Mouse (Mus musculus) cerebellum, adult 2 months (tissue): ENCODE data around the gene Pik3ca. TPM values are rescaled to one million over a fixed set of nuclear protein-coding genes. Genes with fewer than 3 reads are reported as not detected.

ENCODE experiments used
- DNase-seq, 2 experiments: peaks; one replicate each; pipeline ENCODE4 v3.0.0; 2021
- H3K27ac ChIP-seq: fragments of 200-500 bp; 2 replicates; pipeline ENCODE4 v1.5.1; 2012; ENCODE audit warnings: low read length, control low read depth, inconsistent platforms; ENCODE audit not compliant: insufficient read depth
- H3K27me3 ChIP-seq: fragments of 200-500 bp; 2 replicates; pipeline ENCODE4 v1.6.1; 2012; ENCODE audit warnings: inconsistent platforms, mild to moderate bottlenecking, low read length, moderate library complexity; ENCODE audit not compliant: control insufficient read depth, insufficient read depth
- H3K4me1 ChIP-seq: fragments of 200-500 bp; 2 replicates; pipeline ENCODE4 v1.6.1; 2011; ENCODE audit warnings: low read length; ENCODE audit not compliant: control insufficient read depth, insufficient read depth
- H3K4me3 ChIP-seq: fragments of 200-500 bp; replicated peaks from 2 replicates; pipeline ENCODE3; 2011; ENCODE audit warnings: mild to moderate bottlenecking, low read depth, low read length, control low read depth; ENCODE audit not compliant: insufficient read depth
- CTCF ChIP-seq: fragments of 200-500 bp; IDR thresholded peaks from 2 replicates; pipeline ENCODE4 v1.5.1; 2011; ENCODE audit warnings: low read depth, mild to moderate bottlenecking, control low read depth, low read length, moderate library complexity, borderline replicate concordance; ENCODE audit not compliant: insufficient read depth
- POLR2A ChIP-seq: fragments of 200-500 bp; IDR thresholded peaks from 2 replicates; pipeline ENCODE4 v1.6.1; 2011; ENCODE audit warnings: low read length, control low read depth, borderline replicate concordance; ENCODE audit not compliant: insufficient read depth
- WGBS: fragments of 180-500 bp; shearing (Covaris S2); methylation state at CpG from one replicate; pipeline ENCODE4 v1.1.7; 2018; 5-methylcytosine and 5-hydroxymethylcytosine counted together
- polyA plus RNA-seq: library from polyadenylated mRNA; depleted of rRNA; stranded (reverse); fragments of >200 nt; gene quantifications from 2 replicates; pipeline ENCODE4 v1.2.3, GENCODE M21; 2012

Gene Pik3ca
- polyA plus RNA-seq, 1 experiment: 29.7 TPM

GRCm38 (mm10) chr3:32496711-32497070 lies 99.2 kb downstream of the Pik3ca start:
- no peak overlapping the region for H3K4me3 ChIP-seq
- H3K4me1 ChIP-seq: no peaks in the 10 kb centered on the region; the same call in 1 of the 2 replicates
- H3K27ac ChIP-seq: no peak overlapping the region
- 91% methylated on average over 1 of the region's 1 CpGs for WGBS
- no peak for DNase-seq
- TF ChIP-seq CTCF (no peak), POLR2A (no peak)
- no peaks in the 10 kb centered on the region for H3K27me3 ChIP-seq

- Histone ChIP-seq H3K4me1 (no peaks in the 10 kb centered on the region), H3K4me3 (no peak overlapping the region), H3K27me3 (no peaks in the 10 kb centered on the region), H3K27ac (no peak overlapping the region)
- WGBS: 92% methylated on average over 2 of the region's 2 CpGs
- DNase-seq: no peak
- no peak for TF ChIP-seq CTCF
- no peak for TF ChIP-seq POLR2A
These were observed 102.9 kb downstream of the Pik3ca start for GRCm38 (mm10) chr3:32500346-32500745.

GRCm38 (mm10) chr3:32505841-32506240 lies 108.4 kb downstream of the Pik3ca start:
- Histone ChIP-seq H3K4me3 (no peak overlapping the region), H3K27ac (no peak overlapping the region), H3K27me3 (no peaks in the 10 kb centered on the region), H3K4me1 (peaks cover 3% of the 10 kb centered on the region; the same call in 1 of the 2 replicates)
- no peak for TF ChIP-seq CTCF
- no peak for TF ChIP-seq POLR2A
- 79% methylated on average over 3 of the region's 3 CpGs for WGBS
- no peak for DNase-seq

GRCm38 (mm10) chr3:32506366-32507225 lies 109.1 kb downstream of the Pik3ca start:
- no peaks in the 10 kb centered on the region for H3K27me3 ChIP-seq
- DNase-seq: no peak
- H3K27ac ChIP-seq: no peak overlapping the region
- H3K4me3 ChIP-seq: no peak overlapping the region
- 56% methylated on average over 11 of the region's 11 CpGs for WGBS
- TF ChIP-seq POLR2A: no peak
- no peak for TF ChIP-seq CTCF
- peaks cover 3% of the 10 kb centered on the region; the same call in 1 of the 2 replicates for H3K4me1 ChIP-seq

- DNase-seq: peak; percentile 68 to 70
- 3% methylated on average over 17 of the region's 17 CpGs for WGBS
- Histone ChIP-seq H3K27me3 (no peaks in the 10 kb centered on the region), H3K27ac (no peak overlapping the region), H3K4me1 (peaks cover 3% of the 10 kb centered on the region; the same call in 1 of the 2 replicates), H3K4me3 (peak overlapping the region; percentile 38)
- TF ChIP-seq CTCF (peak; percentile 76), POLR2A (no peak)
These were observed 111.3 kb downstream of the Pik3ca start for GRCm38 (mm10) chr3:32508666-32509324.

- no peak for DNase-seq
- H3K4me1 ChIP-seq: peaks cover 3% of the 10 kb centered on the region; the same call in 1 of the 2 replicates
- no peaks in the 10 kb centered on the region for H3K27me3 ChIP-seq
- H3K4me3 ChIP-seq: peak within 1 kb of the TSS; percentile 61
- WGBS: 6% methylated on average over 24 of the region's 24 CpGs
- TF ChIP-seq CTCF (no peak), POLR2A (no peak)
- H3K27ac ChIP-seq: peak within 1 kb of the TSS; percentile 65
These were observed 112.3 kb downstream of the Pik3ca start, which contains the start of gene Zfp639 for GRCm38 (mm10) chr3:32509496-32510374. Zfp639 (plus strand) TSS chr3:32510259.
